Mouse (Mus musculus): ENCODE measurements around the gene Clca1. TPM values are rescaled to one million over a fixed set of nuclear protein-coding genes. Genes with fewer than 3 reads are reported as not detected.

The Clca1 gene
- total and polyA plus RNA-seq, 3 experiments: 0.04 to 1.3 (median 0.30) TPM

DNA sequence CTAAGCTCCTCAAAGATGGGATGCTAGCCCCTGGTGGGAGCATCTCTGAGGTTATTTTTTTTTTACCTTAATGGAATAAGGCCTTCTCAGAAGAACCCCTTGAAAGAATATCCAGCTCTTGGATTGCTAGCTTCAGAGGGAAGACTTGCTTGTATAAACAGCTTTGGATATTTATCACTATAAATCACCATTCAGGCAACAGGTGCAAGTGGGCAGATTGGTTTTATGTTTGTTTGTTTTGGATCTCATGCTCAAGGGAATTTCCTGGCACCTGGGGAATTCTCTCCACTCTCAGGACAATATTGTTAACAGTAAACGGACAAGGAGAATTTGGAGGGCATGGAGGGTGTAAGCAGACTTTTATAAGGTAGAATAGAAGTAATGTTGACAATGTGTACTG is 31.7 kb downstream of the Clca1 start:
- Histone ChIP-seq H3K27ac (ENCODE audit: insufficient read depth, low read depth) (no peak overlapping the region), H3K4me3 (replicated peaks in 1 of 3; ENCODE audit: low read depth in 2 of 3, low read length in 2 of 3, poor library complexity in 1 of 3) (no peak overlapping the region), H3K4me2 (ENCODE audit: insufficient read depth, low read depth, poor library complexity, severe bottlenecking) (no peak overlapping the region), H3K9ac (ENCODE audit: insufficient read depth, low read depth) (no peak overlapping the region), H3K4me1 (ENCODE audit: control insufficient read depth in 1 of 2, insufficient read depth in 2 of 2) (no peaks in the 10 kb centered on the region), H3K27me3 (replicated peaks) (no peaks in the 10 kb centered on the region), H3K9me3 (replicated peaks; ENCODE audit: low read length) (no peaks in the 10 kb centered on the region), H3K36me3 (replicated peaks in 1 of 2; ENCODE audit: control insufficient read depth in 1 of 2, insufficient read depth in 1 of 2, low read length in 1 of 2) (no peaks in the 10 kb centered on the region), H3K79me2 (replicated peaks; ENCODE audit: control insufficient read depth, extremely low read depth, insufficient read depth, poor library complexity, severe bottlenecking) (no peaks in the 10 kb centered on the region)
- TF ChIP-seq TCF12 (IDR thresholded peaks at IDR 0.05; ENCODE audit: low read depth, low read length) (no peak), SIN3A (IDR thresholded peaks at IDR 0.05; ENCODE audit: low read length) (no peak), HCFC1 (IDR thresholded peaks at IDR 0.05; ENCODE audit: low read depth, low read length) (no peak), ZKSCAN1 (IDR thresholded peaks at IDR 0.05; ENCODE audit: borderline replicate concordance, low read depth, low read length) (no peak), ZMIZ1 (IDR thresholded peaks at IDR 0.05; ENCODE audit: low read depth, low read length) (no peak), TBP (conservative IDR thresholded peaks at IDR 0.05; ENCODE audit: low read depth, low read length) (no peak), SMC3 (IDR thresholded peaks at IDR 0.05; ENCODE audit: low read depth, low read length) (no peak), MAX (IDR thresholded peaks at IDR 0.05; ENCODE audit: low read length) (no peak), E2F4 (IDR thresholded peaks at IDR 0.05; ENCODE audit: insufficient replicate concordance, low read depth, low read length) (no peak), RAD21 (IDR thresholded peaks at IDR 0.05; ENCODE audit: low read depth, low read length) (no peak), ZC3H11A (IDR thresholded peaks at IDR 0.05; ENCODE audit: low read depth, low read length) (no peak), EP300 (IDR thresholded peaks at IDR 0.05; ENCODE audit: low read length) (no peak), USF1 (IDR thresholded peaks at IDR 0.05; ENCODE audit: low read depth, low read length) (no peak), GABPA (IDR thresholded peaks at IDR 0.05; ENCODE audit: insufficient replicate concordance, low read depth, low read length) (no peak), ELF1 (IDR thresholded peaks at IDR 0.05; ENCODE audit: low read depth, low read length) (no peak)
- dilution Hi-C loops (cut with MboI; ENCODE audit: extremely low pct_ligation_motif_present, extremely low pct_unique_long_range_greater_than_20kb, low sequenced_read_pairs) (no loop called here), in situ Hi-C loops (cut with MboI; ENCODE audit: low pct_ligation_motif_present, low pct_unique_long_range_greater_than_20kb, low sequenced_read_pairs) (loop anchor here (10.0 kb wide), 2 partner anchors 176 to 206 kb away; no protein-coding TSS in a partner anchor)
- no peak for DNase-seq (ENCODE audit: extremely low read depth)

DNA sequence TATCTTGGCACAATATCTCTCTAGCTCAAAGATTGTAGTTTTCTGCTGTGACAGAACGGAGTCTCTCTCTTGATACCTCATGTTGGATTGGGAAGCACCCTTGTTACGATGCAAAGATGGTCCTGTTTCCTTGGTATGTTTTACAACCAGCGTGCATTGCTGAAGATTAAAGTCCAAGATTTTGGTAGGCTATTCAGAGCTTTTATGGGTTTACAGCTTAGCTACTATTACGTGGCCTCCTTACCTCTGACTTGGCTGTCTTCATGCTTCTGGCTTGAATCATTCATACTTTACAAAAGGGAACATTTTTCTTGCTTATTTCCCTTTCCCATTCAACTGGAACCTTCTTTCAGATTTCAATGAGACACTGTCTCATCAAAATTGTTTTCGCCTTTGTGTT is 39.5 kb downstream of the Clca1 start:
- DNase-seq (ENCODE audit: extremely low read depth): no peak
- Histone ChIP-seq H3K4me1 (ENCODE audit: control insufficient read depth in 1 of 2, insufficient read depth in 2 of 2) (no peaks in the 10 kb centered on the region), H3K4me3 (replicated peaks in 1 of 3; ENCODE audit: low read depth in 2 of 3, low read length in 2 of 3, poor library complexity in 1 of 3) (no peak overlapping the region), H3K9ac (ENCODE audit: insufficient read depth, low read depth) (no peak overlapping the region), H3K4me2 (ENCODE audit: insufficient read depth, low read depth, poor library complexity, severe bottlenecking) (no peak overlapping the region), H3K36me3 (replicated peaks in 1 of 2; ENCODE audit: control insufficient read depth in 1 of 2, insufficient read depth in 1 of 2, low read length in 1 of 2) (no peaks in the 10 kb centered on the region), H3K27ac (ENCODE audit: insufficient read depth, low read depth) (no peak overlapping the region), H3K27me3 (replicated peaks) (no peaks in the 10 kb centered on the region), H3K9me3 (replicated peaks; ENCODE audit: low read length) (no peaks in the 10 kb centered on the region), H3K79me2 (replicated peaks; ENCODE audit: control insufficient read depth, extremely low read depth, insufficient read depth, poor library complexity, severe bottlenecking) (no peaks in the 10 kb centered on the region)
- no peak for TF ChIP-seq EP300 (IDR thresholded peaks at IDR 0.05; ENCODE audit: low read length)
- dilution Hi-C loops (cut with MboI; ENCODE audit: extremely low pct_ligation_motif_present, extremely low pct_unique_long_range_greater_than_20kb, low sequenced_read_pairs) (no loop called here), in situ Hi-C loops (cut with MboI; ENCODE audit: low pct_ligation_motif_present, low pct_unique_long_range_greater_than_20kb, low sequenced_read_pairs) (no loop called here)
